Mouse (Mus musculus) midbrain, embryonic 13.5 days (tissue): Measurements from ENCODE around the gene 5830411N06Rik. TPM values are rescaled to one million over a fixed set of nuclear protein-coding genes. Genes with fewer than 3 reads are reported as not detected.

ENCODE experiments used
- polyA plus RNA-seq: library from polyadenylated mRNA; unstranded; fragments of >200 nt; fragmentation: Nextera tagmentation; extraction: Ambion mirVana; gene quantifications from 2 replicates; pipeline ENCODE4 v1.2.1, GENCODE M21; 2015

The 5830411N06Rik gene
- polyA plus RNA-seq, 1 experiment from 2014 or later: not detected

Other genes with a start within 250 kb of the 5830411N06Rik start
- gene Zfp511, start 210.9 kb upstream of the 5830411N06Rik start, polyA plus RNA-seq: 49.6 and 50.7 TPM in 2 replicates
- 61.1 and 62.9 TPM in 2 replicates for gene Tubgcp2, start 210.6 kb upstream of the 5830411N06Rik start, polyA plus RNA-seq
- 3.6 and 4.4 TPM in 2 replicates for gene Msx3, start 198.2 kb upstream of the 5830411N06Rik start, polyA plus RNA-seq
- gene Caly, start 164.7 kb upstream of the 5830411N06Rik start, polyA plus RNA-seq: 88.6 and 92.6 TPM in 2 replicates
- gene Prap1, start 153.9 kb upstream of the 5830411N06Rik start, polyA plus RNA-seq: 0.46 TPM in 1 of 2 replicates, not detected in the other
- gene Fuom, start 144.8 kb upstream of the 5830411N06Rik start, polyA plus RNA-seq: 19.9 and 20.1 TPM in 2 replicates
- 7.2 and 7.6 TPM in 2 replicates for gene Paox, start 131.5 kb upstream of the 5830411N06Rik start, polyA plus RNA-seq
- gene Echs1, start 130.8 kb upstream of the 5830411N06Rik start, polyA plus RNA-seq: 132 and 133 TPM in 2 replicates
- gene Mtg1, start 109.7 kb upstream of the 5830411N06Rik start, polyA plus RNA-seq: 29.2 and 32.8 TPM in 2 replicates
- 7.8 and 8.1 TPM in 2 replicates for gene Sprn, start 92.4 kb upstream of the 5830411N06Rik start, polyA plus RNA-seq
- gene Olfr522, start 82.5 kb upstream of the 5830411N06Rik start, polyA plus RNA-seq: not detected in 2 replicates
- not detected in 2 replicates for gene Olfr523, start 74.1 kb upstream of the 5830411N06Rik start, polyA plus RNA-seq
- gene Olfr524, start 41.3 kb upstream of the 5830411N06Rik start, polyA plus RNA-seq: not detected in 2 replicates
- 0.05 TPM in 1 of 2 replicates, not detected in the other for gene Cd163l1, start 29.0 kb upstream of the 5830411N06Rik start, polyA plus RNA-seq
- gene Olfr525, start 73.6 kb downstream of the 5830411N06Rik start, polyA plus RNA-seq: not detected in 2 replicates
- not detected in 2 replicates for gene Olfr527, start 86.7 kb downstream of the 5830411N06Rik start, polyA plus RNA-seq
- gene Olfr60, start 114.4 kb downstream of the 5830411N06Rik start, polyA plus RNA-seq: not detected in 2 replicates
- not detected in 2 replicates for gene Olfr530, start 129.0 kb downstream of the 5830411N06Rik start, polyA plus RNA-seq
- not detected in 2 replicates for gene Olfr531, start 155.6 kb downstream of the 5830411N06Rik start, polyA plus RNA-seq
- gene Olfr532, start 174.4 kb downstream of the 5830411N06Rik start, polyA plus RNA-seq: not detected in 2 replicates
- not detected in 2 replicates for gene Olfr533, start 216.1 kb downstream of the 5830411N06Rik start, polyA plus RNA-seq
- not detected in 2 replicates for gene Olfr535, start 236.9 kb downstream of the 5830411N06Rik start, polyA plus RNA-seq